Mouse (Mus musculus): ENCODE results near the gene Defb26. TPM values are rescaled to one million over a fixed set of nuclear protein-coding genes. Genes with fewer than 3 reads are reported as not detected.

Defb26 gene
- total and polyA plus RNA-seq, 3 experiments, result not detected

DNA sequence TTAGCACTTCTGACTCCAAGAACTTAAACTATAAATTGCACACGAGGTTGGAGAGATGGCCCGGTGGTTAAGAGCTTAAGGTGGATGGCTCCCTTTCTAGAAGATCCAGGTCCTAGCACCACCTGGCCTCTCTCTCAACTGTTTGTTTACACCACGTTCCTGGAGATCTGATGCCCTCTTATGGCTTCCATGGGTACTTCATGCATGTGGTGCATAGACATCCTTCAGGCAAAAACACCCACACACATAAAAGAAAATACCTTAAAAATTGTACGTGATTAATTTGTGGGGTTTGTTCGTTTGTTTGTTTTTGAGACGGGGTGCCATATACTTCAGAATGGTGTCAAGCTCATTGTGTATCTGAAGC, 10.6 kb downstream of the Defb26 start:
- no peak for DNase-seq (ENCODE audit: low spot score)
- ATAC-seq (ENCODE audit: extremely low read depth, insufficient number of reproducible peaks, low FRiP score, poor library complexity, severe bottlenecking), result no peak

DNA sequence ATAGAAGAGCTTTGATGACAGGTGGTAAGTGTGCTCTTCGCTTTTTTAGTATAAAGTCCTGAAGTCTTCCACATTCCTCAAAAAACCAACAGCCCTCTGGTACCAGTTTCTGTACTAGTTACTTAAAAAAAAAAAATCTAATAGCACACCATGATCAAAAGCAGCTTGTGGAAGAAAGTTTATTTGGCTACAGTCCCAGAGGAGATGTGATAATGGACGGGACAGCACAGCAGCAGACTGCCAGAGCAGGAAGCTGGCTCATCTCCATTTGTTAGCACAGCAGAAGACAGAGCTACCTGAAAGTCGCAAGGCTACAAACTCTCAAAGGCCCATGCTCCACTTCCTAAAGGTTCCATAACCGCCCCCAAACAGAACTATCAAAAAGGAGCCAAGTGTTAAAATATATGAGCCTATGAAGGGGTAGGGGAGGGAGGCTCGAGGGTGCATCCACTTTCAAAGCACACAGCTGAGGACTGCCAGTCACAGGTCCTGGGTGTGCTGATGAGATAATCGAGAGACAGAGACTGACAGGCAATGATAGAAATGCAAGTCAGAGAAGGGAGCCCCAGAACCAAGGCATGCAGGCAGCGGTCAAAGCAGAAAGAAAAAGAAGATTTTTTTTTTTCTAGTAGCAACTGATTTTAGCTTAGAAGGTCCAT, 11.2 kb downstream of the Defb26 start:
- Histone ChIP-seq H3K36me3 (replicated peaks) (no peaks in the 10 kb centered on the region), H3K9me3 (replicated peaks) (no peaks in the 10 kb centered on the region), H3K4me3 (ENCODE audit: low read depth, low read length) (no peak overlapping the region), H3K27me3 (ENCODE audit: insufficient read depth, low read length) (peaks cover 8% of the 10 kb centered on the region), H3K4me1 (ENCODE audit: insufficient read depth, low read depth, low read length) (peaks cover 6% of the 10 kb centered on the region; the same call in 1 of the 2 replicates)
- no peak for DNase-seq (ENCODE audit: low spot score)
- TF ChIP-seq CTCF (IDR thresholded peaks at IDR 0.05; ENCODE audit: low read depth, low read length), result no peak
- TF ChIP-seq GATA2 (IDR thresholded peaks at IDR 0.05; ENCODE audit: borderline replicate concordance, low read depth, low read length), result no peak
- TF ChIP-seq TAL1 (conservative IDR thresholded peaks at IDR 0.05; ENCODE audit: low read depth, low read length), result no peak
- no peak for TF ChIP-seq POLR2AphosphoS5 (IDR thresholded peaks at IDR 0.05; ENCODE audit: insufficient replicate concordance, low read depth, low read length)
- no peak for TF ChIP-seq GATA1 (IDR thresholded peaks at IDR 0.05; ENCODE audit: borderline replicate concordance, low read length)
- ATAC-seq (ENCODE audit: extremely low read depth, insufficient number of reproducible peaks, low FRiP score, poor library complexity, severe bottlenecking), result no peak

More for the DNA sequence above, 10.6 kb downstream of the Defb26 start:
- Histone ChIP-seq H3K27me3 (ENCODE audit: insufficient read depth, low read length) (peaks cover 7% of the 10 kb centered on the region), H3K4me3 (ENCODE audit: low read depth, low read length) (no peak overlapping the region), H3K4me1 (ENCODE audit: insufficient read depth, low read depth, low read length) (peaks cover 6% of the 10 kb centered on the region; the same call in 1 of the 2 replicates), H3K9me3 (replicated peaks) (no peaks in the 10 kb centered on the region), H3K36me3 (replicated peaks) (no peaks in the 10 kb centered on the region)
- TF ChIP-seq POLR2AphosphoS5 (IDR thresholded peaks at IDR 0.05; ENCODE audit: insufficient replicate concordance, low read depth, low read length) (no peak), GATA1 (IDR thresholded peaks at IDR 0.05; ENCODE audit: borderline replicate concordance, low read length) (no peak), TAL1 (conservative IDR thresholded peaks at IDR 0.05; ENCODE audit: low read depth, low read length) (no peak), GATA2 (IDR thresholded peaks at IDR 0.05; ENCODE audit: borderline replicate concordance, low read depth, low read length) (no peak), CTCF (IDR thresholded peaks at IDR 0.05; ENCODE audit: low read depth, low read length) (no peak)

DNA sequence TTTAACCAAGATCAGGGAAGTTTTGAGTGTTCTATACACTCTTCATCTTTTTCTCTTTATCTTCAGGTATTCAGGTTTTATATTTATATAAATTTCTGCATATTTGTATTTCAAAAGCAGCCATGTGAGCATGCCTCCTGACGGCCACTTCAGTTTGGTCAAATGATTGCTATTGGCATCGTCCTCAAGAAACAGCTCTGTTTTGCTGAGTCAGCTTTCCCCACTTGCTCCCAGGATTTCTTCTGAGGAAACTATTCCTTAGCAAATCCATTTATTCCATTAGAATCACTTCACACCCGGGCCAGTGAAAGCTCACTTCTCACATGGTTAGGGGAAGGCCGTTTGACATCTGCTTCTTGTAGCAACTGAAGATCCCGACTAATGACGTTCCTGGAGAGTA, 13.5 kb downstream of the Defb26 start:
- DNase-seq (ENCODE audit: low spot score) (no peak), ATAC-seq (ENCODE audit: extremely low read depth, insufficient number of reproducible peaks, low FRiP score, poor library complexity, severe bottlenecking) (no peak)
- H3K27me3 ChIP-seq (ENCODE audit: insufficient read depth, low read length), result peaks cover 8% of the 10 kb centered on the region
- no peak for TF ChIP-seq POLR2AphosphoS5 (IDR thresholded peaks at IDR 0.05; ENCODE audit: insufficient replicate concordance, low read depth, low read length)
- TF ChIP-seq CTCF (IDR thresholded peaks at IDR 0.05; ENCODE audit: low read depth, low read length), result no peak
- no peaks in the 10 kb centered on the region for H3K36me3 ChIP-seq (replicated peaks)
- no peaks in the 10 kb centered on the region for H3K9me3 ChIP-seq (replicated peaks)
- H3K4me1 ChIP-seq (ENCODE audit: insufficient read depth, low read depth, low read length), result no peaks in the 10 kb centered on the region
- H3K4me3 ChIP-seq (ENCODE audit: low read depth, low read length), result no peak overlapping the region

DNA sequence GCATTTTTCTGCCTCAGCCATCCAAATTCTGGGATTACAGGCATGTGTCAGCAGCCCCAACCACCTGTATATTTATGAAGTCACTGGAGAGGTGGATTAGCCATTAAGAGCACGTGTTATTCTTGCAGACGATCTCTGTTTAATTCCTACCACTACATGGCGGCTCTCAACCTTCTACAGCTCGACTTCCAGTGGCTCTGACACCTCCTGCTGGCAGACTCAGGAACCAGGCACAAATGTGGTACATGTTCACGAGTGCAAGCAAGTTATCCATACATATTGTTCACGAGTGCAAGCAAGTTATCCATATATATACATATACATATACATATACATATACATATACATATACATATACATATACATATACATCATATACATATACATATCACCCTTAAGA, 18.3 kb downstream of the Defb26 start:
- Histone ChIP-seq H3K36me3 (replicated peaks) (no peaks in the 10 kb centered on the region), H3K27me3 (ENCODE audit: insufficient read depth, low read length) (peaks cover 11% of the 10 kb centered on the region; the same call in 1 of the 2 replicates), H3K9me3 (replicated peaks) (no peaks in the 10 kb centered on the region), H3K4me1 (ENCODE audit: insufficient read depth, low read depth, low read length) (no peaks in the 10 kb centered on the region), H3K4me3 (ENCODE audit: low read depth, low read length) (no peak overlapping the region)
- no peak for TF ChIP-seq GATA2 (IDR thresholded peaks at IDR 0.05; ENCODE audit: borderline replicate concordance, low read depth, low read length)
- no peak for TF ChIP-seq POLR2AphosphoS5 (IDR thresholded peaks at IDR 0.05; ENCODE audit: insufficient replicate concordance, low read depth, low read length)
- TF ChIP-seq TAL1 (conservative IDR thresholded peaks at IDR 0.05; ENCODE audit: low read depth, low read length), result no peak
- TF ChIP-seq GATA1 (IDR thresholded peaks at IDR 0.05; ENCODE audit: borderline replicate concordance, low read length), result no peak
- TF ChIP-seq CTCF (IDR thresholded peaks at IDR 0.05; ENCODE audit: low read depth, low read length), result no peak
- DNase-seq (ENCODE audit: low spot score) (no peak), ATAC-seq (ENCODE audit: extremely low read depth, insufficient number of reproducible peaks, low FRiP score, poor library complexity, severe bottlenecking) (no peak)

DNA sequence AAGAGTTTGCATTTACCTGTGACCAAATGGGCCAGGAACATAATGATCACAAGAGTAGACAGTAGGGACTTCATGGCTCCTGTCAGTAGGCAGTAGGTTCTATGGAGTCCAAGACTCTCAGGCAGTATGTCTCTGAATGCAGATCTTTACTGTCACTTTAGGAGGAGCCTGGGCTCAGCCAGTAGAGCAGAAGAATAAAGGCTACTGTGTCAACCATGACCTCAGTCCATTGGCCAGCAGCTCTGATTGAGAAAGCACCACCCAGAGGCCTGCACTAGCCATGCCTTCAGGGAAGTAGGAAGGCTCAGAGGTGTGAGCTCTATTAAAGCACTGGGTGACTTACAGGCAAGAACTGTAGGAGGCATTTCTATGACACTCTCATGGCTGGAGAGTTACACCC, 21.5 kb downstream of the Defb26 start, which contains the start of gene Defb22:
Defb22 (minus strand) TSS at position 101 of the 400 bp plus-strand sequence.
- Histone ChIP-seq H3K4me3 (ENCODE audit: low read depth, low read length) (no peak within 1 kb of the TSS), H3K9me3 (replicated peaks) (peaks cover 3% of the 10 kb centered on the region; the same call in 1 of the 2 replicates), H3K4me1 (ENCODE audit: insufficient read depth, low read depth, low read length) (no peaks in the 10 kb centered on the region), H3K27me3 (ENCODE audit: insufficient read depth, low read length) (peaks cover 15% of the 10 kb centered on the region), H3K36me3 (replicated peaks) (no peaks in the 10 kb centered on the region)
- ATAC-seq (ENCODE audit: extremely low read depth, insufficient number of reproducible peaks, low FRiP score, poor library complexity, severe bottlenecking) (no peak), DNase-seq (ENCODE audit: low spot score) (no peak)
- TF ChIP-seq TAL1 (conservative IDR thresholded peaks at IDR 0.05; ENCODE audit: low read depth, low read length) (no peak), CTCF (IDR thresholded peaks at IDR 0.05; ENCODE audit: low read depth, low read length) (no peak), GATA1 (IDR thresholded peaks at IDR 0.05; ENCODE audit: borderline replicate concordance, low read length) (no peak), GATA2 (IDR thresholded peaks at IDR 0.05; ENCODE audit: borderline replicate concordance, low read depth, low read length) (no peak), POLR2AphosphoS5 (IDR thresholded peaks at IDR 0.05; ENCODE audit: insufficient replicate concordance, low read depth, low read length) (no peak)

DNA sequence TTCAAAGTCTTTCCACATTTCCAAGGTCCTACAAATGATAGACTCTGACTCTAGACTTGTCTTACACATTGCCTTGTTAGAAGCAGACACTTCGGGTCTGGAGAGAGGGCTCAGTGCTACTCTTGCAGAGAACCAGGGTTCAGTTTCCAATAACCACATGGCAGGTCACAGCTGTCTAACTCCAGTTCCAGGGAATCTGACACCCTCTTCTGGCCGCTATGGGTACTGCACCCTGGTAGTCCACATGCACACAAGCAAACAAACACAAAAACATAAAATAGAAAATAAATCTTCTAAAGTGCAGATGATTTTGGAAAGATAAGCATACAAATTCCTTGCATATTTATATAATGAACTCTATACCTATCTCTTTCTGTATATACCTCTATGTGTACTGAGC, 24.5 kb downstream of the Defb26 start:
- H3K27me3 ChIP-seq (ENCODE audit: insufficient read depth, low read length), result peaks cover 15% of the 10 kb centered on the region
- TF ChIP-seq TAL1 (conservative IDR thresholded peaks at IDR 0.05; ENCODE audit: low read depth, low read length) (no peak), CTCF (IDR thresholded peaks at IDR 0.05; ENCODE audit: low read depth, low read length) (peak; percentile 33; the same call in 1 of the 2 replicates)
- no peaks in the 10 kb centered on the region for H3K36me3 ChIP-seq (replicated peaks)
- no peak for ATAC-seq (ENCODE audit: extremely low read depth, insufficient number of reproducible peaks, low FRiP score, poor library complexity, severe bottlenecking)
- H3K9me3 ChIP-seq (replicated peaks), result peaks cover 3% of the 10 kb centered on the region; the same call in 1 of the 2 replicates
- H3K4me1 ChIP-seq (ENCODE audit: insufficient read depth, low read depth, low read length), result no peaks in the 10 kb centered on the region
- DNase-seq (ENCODE audit: low spot score), result no peak
- H3K4me3 ChIP-seq (ENCODE audit: low read depth, low read length), result no peak overlapping the region

All from G1E (cell line).